Mouse (Mus musculus) hindbrain, embryonic 13.5 days (tissue): ENCODE measurements around the gene Prl8a8. TPM values are rescaled to one million over a fixed set of nuclear protein-coding genes. Genes with fewer than 3 reads are reported as not detected.

Experiments used
- ATAC-seq: fragments of 200-750 bp; cut with Nextera tagmentation; 2 replicates; pipeline ENCODE4 v1.8.0; 2017; ENCODE audit warnings: moderate TSS enrichment; ENCODE audit not compliant: low FRiP score
- H3K27ac ChIP-seq: fragments of 300-500 bp; sonication (generic); 2 replicates; pipeline ENCODE4 v1.5.1; 2015; ENCODE audit warnings: inconsistent platforms, mild to moderate bottlenecking, moderate library complexity
- H3K27me3 ChIP-seq: fragments of 300-500 bp; sonication (generic); 2 replicates; pipeline ENCODE4 v1.6.1; 2015; ENCODE audit warnings: mild to moderate bottlenecking, inconsistent platforms
- H3K36me3 ChIP-seq: fragments of 300-500 bp; sonication (generic); 2 replicates; pipeline ENCODE4 v1.6.1; 2015; ENCODE audit warnings: mild to moderate bottlenecking, inconsistent platforms
- H3K4me1 ChIP-seq: fragments of 300-500 bp; sonication (generic); replicated peaks from 2 replicates; pipeline ENCODE4 v1.6.1; 2015; ENCODE audit warnings: inconsistent platforms
- H3K4me2 ChIP-seq: fragments of 300-500 bp; sonication (generic); 2 replicates; pipeline ENCODE4 v1.6.1; 2015; ENCODE audit warnings: inconsistent platforms, mild to moderate bottlenecking, moderate library complexity
- H3K4me3 ChIP-seq: fragments of 300-500 bp; sonication (generic); 2 replicates; pipeline ENCODE4 v1.5.1; 2015; ENCODE audit warnings: mild to moderate bottlenecking, inconsistent platforms
- H3K9ac ChIP-seq: fragments of 300-500 bp; sonication (generic); 2 replicates; pipeline ENCODE4 v1.6.1; 2015; ENCODE audit warnings: mild to moderate bottlenecking, inconsistent platforms
- H3K9me3 ChIP-seq: fragments of 300-500 bp; sonication (generic); 2 replicates; pipeline ENCODE4 v1.6.1; 2016; ENCODE audit warnings: inconsistent platforms
- WGBS: fragments of 180-500 bp; shearing (Covaris S2); methylation state at CpG from one replicate; pipeline ENCODE4 v1.1.7; 2015; 5-methylcytosine and 5-hydroxymethylcytosine counted together
- polyA plus RNA-seq: library from polyadenylated mRNA; unstranded; fragments of >200 nt; fragmentation: Nextera tagmentation; extraction: Ambion mirVana; gene quantifications from 2 replicates; pipeline ENCODE4 v1.2.1, GENCODE M21; 2015

Prl8a8 gene
- not detected in 2 replicates for polyA plus RNA-seq

GRCm38 (mm10) chr13:27513117-27513516 is at the start of gene Prl8a8:
Gene Prl8a8 (minus strand): TSS chr13:27513217.
- Histone ChIP-seq H3K27me3 (no peaks in the 10 kb centered on the region), H3K4me3 (no peak within 1 kb of the TSS), H3K4me2 (no peak within 1 kb of the TSS), H3K4me1 (no peaks in the 10 kb centered on the region), H3K9ac (no peak within 1 kb of the TSS), H3K36me3 (no peaks in the 10 kb centered on the region), H3K9me3 (no peaks in the 10 kb centered on the region), H3K27ac (no peak within 1 kb of the TSS)
- no peak for ATAC-seq
- 93% methylated on average over 4 of the region's 4 CpGs for WGBS

GRCm38 (mm10) chr13:27553336-27553735 is 40.3 kb upstream of the Prl8a8 start:
- H3K9ac ChIP-seq, result no peak overlapping the region
- H3K4me1 ChIP-seq, result no peaks in the 10 kb centered on the region
- no peak overlapping the region for H3K4me2 ChIP-seq
- H3K27me3 ChIP-seq, result no peaks in the 10 kb centered on the region
- no peak for ATAC-seq
- no peak overlapping the region for H3K27ac ChIP-seq
- no peaks in the 10 kb centered on the region for H3K9me3 ChIP-seq
- no peak overlapping the region for H3K4me3 ChIP-seq
- no peaks in the 10 kb centered on the region for H3K36me3 ChIP-seq

GRCm38 (mm10) chr13:27523156-27523555 is 10.1 kb upstream of the Prl8a8 start:
- WGBS, result 90% methylated on average over 4 of the region's 4 CpGs
- no peaks in the 10 kb centered on the region for H3K36me3 ChIP-seq

GRCm38 (mm10) chr13:27507645-27508044 is 5.4 kb downstream of the Prl8a8 start:
- WGBS, result 79% methylated on average over 1 of the region's 1 CpGs
- H3K9me3 ChIP-seq, result no peaks in the 10 kb centered on the region
- H3K27ac ChIP-seq, result no peak overlapping the region
- no peak for ATAC-seq
- no peak overlapping the region for H3K4me3 ChIP-seq
- H3K4me2 ChIP-seq, result no peak overlapping the region
- no peak overlapping the region for H3K9ac ChIP-seq
- no peaks in the 10 kb centered on the region for H3K4me1 ChIP-seq
- H3K27me3 ChIP-seq, result no peaks in the 10 kb centered on the region
- H3K36me3 ChIP-seq, result no peaks in the 10 kb centered on the region

More at GRCm38 (mm10) chr13:27523156-27523555, 10.1 kb upstream of the Prl8a8 start:
- no peak for ATAC-seq
- H3K4me3 ChIP-seq, result no peak overlapping the region
- H3K9ac ChIP-seq, result no peak overlapping the region
- no peaks in the 10 kb centered on the region for H3K9me3 ChIP-seq
- H3K27ac ChIP-seq, result no peak overlapping the region
- no peaks in the 10 kb centered on the region for H3K4me1 ChIP-seq
- H3K4me2 ChIP-seq, result no peak overlapping the region
- no peaks in the 10 kb centered on the region for H3K27me3 ChIP-seq

Other genes starting within 250 kb of the Prl8a8 start
- gene Prl6a1, start 200.6 kb downstream of the Prl8a8 start, polyA plus RNA-seq, result not detected in 2 replicates
- not detected in 2 replicates for gene Prl8a2, start 167.5 kb downstream of the Prl8a8 start, polyA plus RNA-seq
- not detected in 2 replicates for gene Prl2b1, start 122.4 kb downstream of the Prl8a8 start, polyA plus RNA-seq
- gene Prl8a6, start 74.5 kb downstream of the Prl8a8 start, polyA plus RNA-seq, result not detected in 2 replicates
- gene Prl8a9, start 51.4 kb upstream of the Prl8a8 start, polyA plus RNA-seq, result not detected in 2 replicates
- not detected in 2 replicates for gene Prl8a1, start 69.0 kb upstream of the Prl8a8 start, polyA plus RNA-seq
- gene Prl7b1, start 97.4 kb upstream of the Prl8a8 start, polyA plus RNA-seq, result not detected in 2 replicates
- not detected in 2 replicates for gene Prl7a1, start 129.3 kb upstream of the Prl8a8 start, polyA plus RNA-seq
- gene Prl7a2, start 154.8 kb upstream of the Prl8a8 start, polyA plus RNA-seq, result not detected in 2 replicates
- gene Prl7d1, start 203.5 kb upstream of the Prl8a8 start, polyA plus RNA-seq, result not detected in 2 replicates